8 mouse cellular contexts compared by ENCODE assay signal in genomic region chr10:83182573-83182960, GRCm38 (mm10).
DNase-seq lines count a peak whose midpoint lies in the region; ATAC-seq and TF ChIP-seq lines count a peak whose summit lies in the region.

No protein-coding gene starts in this region.

- no peak for TF ChIP-seq EP300 in ES-Bruce4 (IDR thresholded peaks at IDR 0.05; ENCODE audit: insufficient read depth, low read depth, low read length)

- H3K4me2 ChIP-seq in forebrain, embryonic 14.5 days (ENCODE audit: low read length): no peak overlapping the region
- no peak overlapping the region for H3K4me2 ChIP-seq in intestine, embryonic 15.5 days (replicated peaks)
- no peak overlapping the region for H3K4me2 ChIP-seq in limb, embryonic 11.5 days (ENCODE audit: low read depth, severe bottlenecking)

- peak; percentile 36; the same call in 1 of the 2 replicates for ATAC-seq in cerebellum, adult (ENCODE audit: insufficient number of reproducible peaks, low FRiP score, low TSS enrichment)
- ATAC-seq in forebrain, embryonic 14.5 days: peak; percentile 27
- 0 out of 2 replicates have a peak, but pooled peaks have one; percentile 37 for ATAC-seq in intestine, embryonic 15.5 days
- no peak for ATAC-seq in limb, embryonic 11.5 days (ENCODE audit: insufficient number of reproducible peaks, low FRiP score, low TSS enrichment, low read depth)
- peak; percentile 17; the same call in 1 of the 2 replicates for ATAC-seq in neutrophil, adult 5-6 weeks (ENCODE audit: extremely low read depth, insufficient number of reproducible peaks, low FRiP score, poor library complexity, severe bottlenecking)

- peak; percentile 51 for DNase-seq in 3134 (ENCODE audit: extremely low read depth, insufficient read length, low spot score)
- DNase-seq in forebrain, embryonic 14.5 days (ENCODE audit: low spot score): peak; percentile 76
- peak; percentile 82 for DNase-seq in limb, embryonic 11.5 days (ENCODE audit: low spot score)
- DNase-seq in thymus, postnatal 36 days: peak; percentile 68 to 69

- H3K9ac ChIP-seq in ES-Bruce4 (ENCODE audit: low read depth, poor library complexity, severe bottlenecking): no peak overlapping the region
- no peak overlapping the region for H3K9ac ChIP-seq in forebrain, embryonic 14.5 days (ENCODE audit: low read length)
- H3K9ac ChIP-seq in intestine, embryonic 15.5 days: no peak overlapping the region
- no peak overlapping the region for H3K9ac ChIP-seq in limb, embryonic 11.5 days (ENCODE audit: low read length)

- H3K4me3 ChIP-seq in ES-Bruce4 (ENCODE audit: low read depth, low read length): no peak overlapping the region
- H3K4me3 ChIP-seq in forebrain, embryonic 14.5 days (ENCODE audit: low read depth, low read length): no peak overlapping the region
- H3K4me3 ChIP-seq in intestine, embryonic 15.5 days (replicated peaks): no peak overlapping the region
- no peak overlapping the region for H3K4me3 ChIP-seq in limb, embryonic 11.5 days (ENCODE audit: low read depth, low read length)

- H3K36me3 ChIP-seq in ES-Bruce4 (ENCODE audit: control insufficient read depth, insufficient read depth, low read length, poor library complexity, severe bottlenecking): no peaks in the 10 kb centered on the region
- H3K36me3 ChIP-seq in forebrain, embryonic 14.5 days (ENCODE audit: control insufficient read depth, insufficient read depth, low read length): no peaks in the 10 kb centered on the region
- no peaks in the 10 kb centered on the region for H3K36me3 ChIP-seq in intestine, embryonic 15.5 days
- no peaks in the 10 kb centered on the region for H3K36me3 ChIP-seq in limb, embryonic 11.5 days (ENCODE audit: control insufficient read depth, insufficient read depth, low read length)

- TF ChIP-seq CTCF in ES-Bruce4 (IDR thresholded peaks at IDR 0.05; ENCODE audit: low read depth, low read length): peak; percentile 74

- H3K27ac ChIP-seq in ES-Bruce4 (ENCODE audit: insufficient read depth, low read length): no peak overlapping the region
- H3K27ac ChIP-seq in forebrain, embryonic 14.5 days (ENCODE audit: low read depth, low read length): no peak overlapping the region
- no peak overlapping the region for H3K27ac ChIP-seq in intestine, embryonic 15.5 days
- no peak overlapping the region for H3K27ac ChIP-seq in limb, embryonic 11.5 days (replicated peaks; ENCODE audit: low read depth, low read length)

- no peaks in the 10 kb centered on the region for H3K4me1 ChIP-seq in ES-Bruce4 (ENCODE audit: control insufficient read depth, insufficient read depth, low read length)
- H3K4me1 ChIP-seq in forebrain, embryonic 14.5 days (ENCODE audit: control insufficient read depth, insufficient read depth, low read length): peaks cover 4% of the 10 kb centered on the region; the same call in 1 of the 2 replicates
- H3K4me1 ChIP-seq in intestine, embryonic 15.5 days (replicated peaks): peaks cover 7% of the 10 kb centered on the region
- peaks cover 6% of the 10 kb centered on the region for H3K4me1 ChIP-seq in limb, embryonic 11.5 days (ENCODE audit: control insufficient read depth, insufficient read depth, low read length)

- TF ChIP-seq POLR2A in ES-Bruce4 (IDR thresholded peaks at IDR 0.05; ENCODE audit: insufficient read depth, low read length): no peak

- no peaks in the 10 kb centered on the region for H3K9me3 ChIP-seq in ES-Bruce4 (replicated peaks; ENCODE audit: control insufficient read depth, insufficient read depth, low read length, poor library complexity, severe bottlenecking)
- H3K9me3 ChIP-seq in forebrain, embryonic 14.5 days (replicated peaks; ENCODE audit: control insufficient read depth, low read length): no peaks in the 10 kb centered on the region
- no peaks in the 10 kb centered on the region for H3K9me3 ChIP-seq in intestine, embryonic 15.5 days
- no peaks in the 10 kb centered on the region for H3K9me3 ChIP-seq in limb, embryonic 11.5 days (ENCODE audit: control insufficient read depth, low read length)

- 29% methylated on average over 8 of the region's 8 CpGs for WGBS in forebrain, embryonic 14.5 days
- 33% methylated on average over 8 of the region's 8 CpGs for WGBS in intestine, embryonic 15.5 days
- 30% methylated on average over 8 of the region's 8 CpGs for WGBS in limb, embryonic 11.5 days

- no peaks in the 10 kb centered on the region for H3K27me3 ChIP-seq in ES-Bruce4 (ENCODE audit: control insufficient read depth, insufficient read depth, low read length, poor library complexity, severe bottlenecking)
- no peaks in the 10 kb centered on the region for H3K27me3 ChIP-seq in forebrain, embryonic 14.5 days (replicated peaks; ENCODE audit: control insufficient read depth, insufficient read depth, low read length)
- H3K27me3 ChIP-seq in intestine, embryonic 15.5 days (replicated peaks): no peaks in the 10 kb centered on the region
- H3K27me3 ChIP-seq in limb, embryonic 11.5 days (ENCODE audit: control insufficient read depth, insufficient read depth, low read length): no peaks in the 10 kb centered on the region
